Mouse (Mus musculus): ENCODE measurements around the gene Dnah10. TPM values are rescaled to one million over a fixed set of nuclear protein-coding genes. Genes with fewer than 3 reads are reported as not detected.

Gene Dnah10
- polyA plus RNA-seq, 2 experiments from 2014 or later, result not detected

DNA sequence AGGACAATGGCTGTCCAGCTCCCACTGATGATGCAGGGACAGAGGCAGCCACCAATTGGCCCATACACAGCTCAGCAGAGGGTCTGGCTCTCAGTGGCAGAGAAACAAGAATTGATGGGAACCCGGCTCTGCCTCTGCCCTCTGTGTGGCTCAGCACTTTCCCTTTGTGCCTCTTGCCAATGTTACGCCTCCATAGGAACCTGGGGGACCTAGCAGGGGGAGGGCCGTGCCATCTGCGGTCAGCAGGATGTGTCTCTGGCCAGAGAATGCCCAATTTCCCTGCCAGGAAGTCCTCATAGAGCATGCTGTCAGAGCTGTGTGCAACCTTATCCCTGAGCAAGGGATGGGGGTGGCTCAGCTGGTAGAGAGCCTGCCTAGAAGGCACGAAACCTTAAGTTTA lies 89.9 kb downstream of the Dnah10 start:
- ATAC-seq, result no peak

GRCm38 (mm10) chr5:124817050-124817449 lies 92.2 kb downstream of the Dnah10 start:
- no peak for ATAC-seq

DNA sequence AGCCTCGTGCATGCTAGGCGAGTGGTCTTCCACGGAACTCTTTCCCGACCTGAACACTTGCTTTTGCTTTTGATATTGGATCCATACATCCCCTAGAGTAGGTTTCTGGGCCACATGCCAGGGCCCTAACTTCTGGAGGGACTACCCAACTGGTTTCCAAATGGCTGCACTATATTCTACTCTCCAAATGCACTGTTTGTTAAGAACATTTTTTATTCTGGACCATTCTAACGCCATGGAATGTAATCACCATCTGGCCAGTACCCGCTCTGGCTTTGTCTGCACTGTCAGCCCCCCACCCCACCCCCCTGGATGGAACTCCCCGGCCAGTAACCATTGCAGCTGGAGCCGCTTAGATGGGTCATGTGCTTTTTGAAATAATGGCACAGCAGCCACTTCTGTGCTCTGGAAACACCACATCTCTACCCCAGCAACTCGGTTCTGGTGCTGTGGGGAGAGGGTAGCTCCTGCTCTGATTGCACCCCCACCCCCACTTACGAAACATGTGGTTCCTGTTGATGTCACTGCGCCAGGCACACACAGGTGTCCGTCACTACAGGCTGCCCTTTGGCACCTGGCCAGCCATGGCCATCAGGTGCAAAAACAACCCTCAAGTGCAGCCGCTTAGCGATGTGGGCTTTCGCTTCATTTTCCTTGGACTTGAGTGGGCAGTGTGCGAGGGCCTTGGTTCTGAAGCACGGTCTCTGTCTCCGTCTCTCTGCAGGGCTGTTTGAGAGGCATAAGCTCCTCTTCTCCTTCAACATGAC lies 97.4 kb downstream of the Dnah10 start:
- no peak for ATAC-seq

- ATAC-seq, result no peak
Observed at GRCm38 (mm10) chr5:124830331-124830730, 105.4 kb downstream of the Dnah10 start.

DNA sequence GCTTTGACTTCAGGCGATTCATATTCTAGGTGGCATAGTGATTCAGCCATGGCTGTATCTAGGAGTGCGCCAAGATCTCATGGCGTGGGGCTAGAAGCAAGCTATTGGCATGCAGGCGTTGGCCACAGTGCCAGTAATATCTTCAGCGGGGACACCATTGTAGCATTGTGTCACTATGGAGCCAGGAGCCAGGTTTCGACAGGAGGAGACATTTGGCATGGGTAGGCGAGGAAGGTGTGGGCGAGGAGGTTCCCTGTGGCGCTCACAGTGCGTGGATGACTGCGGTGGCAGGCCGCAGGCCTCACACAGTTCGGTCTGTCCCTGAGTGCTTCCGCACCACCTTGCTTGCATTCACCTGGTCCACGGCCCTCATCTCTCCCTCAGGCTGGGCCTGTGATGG lies 110.3 kb downstream of the Dnah10 start:
- no peak for ATAC-seq

DNA sequence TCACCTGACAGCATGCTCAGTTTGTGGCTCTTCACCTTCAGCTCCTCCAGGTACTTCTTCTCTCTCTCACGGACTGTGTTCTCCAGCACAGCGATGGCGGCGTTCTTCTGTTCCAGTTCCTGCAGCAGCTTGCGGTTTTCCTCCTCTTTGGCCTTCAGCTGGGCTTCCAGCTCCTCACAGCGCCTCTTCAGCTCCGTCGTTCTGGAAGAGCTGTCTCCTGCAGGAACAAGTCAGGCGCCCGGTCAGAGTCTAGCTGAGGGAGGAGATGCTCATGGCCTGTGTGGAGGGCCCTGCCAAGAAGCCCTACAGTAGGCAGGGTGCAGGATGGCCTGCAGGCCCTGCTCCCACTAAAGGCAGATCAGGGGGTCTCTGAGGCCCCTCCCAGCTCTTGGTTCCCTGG lies 111.2 kb downstream of the Dnah10 start:
- ATAC-seq, result no peak

DNA sequence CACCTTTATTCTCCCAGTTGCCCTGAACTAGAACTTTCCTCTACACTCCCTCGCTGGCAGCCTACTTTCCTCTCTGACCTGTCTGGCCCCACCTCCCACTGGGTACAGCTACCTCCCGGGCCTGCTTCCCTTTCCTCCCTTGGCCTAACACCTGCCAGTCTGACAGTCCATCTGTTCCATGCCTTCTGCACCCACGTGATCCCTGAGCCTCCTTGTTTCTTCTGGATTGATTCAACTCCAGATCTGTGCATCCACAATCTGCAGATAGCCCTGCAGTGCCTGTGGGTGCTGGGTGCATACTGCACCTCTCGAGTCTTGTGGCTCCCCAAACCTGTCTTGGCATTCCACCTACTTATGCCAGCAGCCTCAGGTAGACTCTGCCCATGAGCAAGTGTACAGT lies 111.7 kb downstream of the Dnah10 start:
- no peak for ATAC-seq

GRCm38 (mm10) chr5:124840202-124840601 lies 115.3 kb downstream of the Dnah10 start:
- no peak for ATAC-seq

DNA sequence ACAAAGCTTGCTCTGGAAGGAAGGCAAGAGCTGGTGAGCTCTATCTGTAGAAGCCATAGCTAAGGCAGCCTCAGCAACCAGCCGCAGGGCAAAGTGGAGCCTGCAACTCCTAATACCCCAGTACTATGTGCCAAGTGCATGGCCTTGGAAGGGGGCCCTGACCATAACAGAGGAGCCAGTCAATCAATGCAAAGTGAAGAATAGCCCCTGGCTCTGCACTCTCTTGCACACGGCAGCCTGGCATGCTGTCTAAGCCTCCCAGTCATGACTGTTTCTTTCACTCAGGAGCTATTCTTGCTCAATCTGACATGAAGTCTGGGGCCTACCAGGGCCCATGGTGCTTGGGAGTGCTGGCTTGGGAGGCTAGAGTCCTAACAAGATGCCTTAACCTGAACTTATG lies 115.8 kb downstream of the Dnah10 start:
- no peak for ATAC-seq

GRCm38 (mm10) chr5:124843386-124843785 lies 118.5 kb downstream of the Dnah10 start:
- no peak for ATAC-seq

DNA sequence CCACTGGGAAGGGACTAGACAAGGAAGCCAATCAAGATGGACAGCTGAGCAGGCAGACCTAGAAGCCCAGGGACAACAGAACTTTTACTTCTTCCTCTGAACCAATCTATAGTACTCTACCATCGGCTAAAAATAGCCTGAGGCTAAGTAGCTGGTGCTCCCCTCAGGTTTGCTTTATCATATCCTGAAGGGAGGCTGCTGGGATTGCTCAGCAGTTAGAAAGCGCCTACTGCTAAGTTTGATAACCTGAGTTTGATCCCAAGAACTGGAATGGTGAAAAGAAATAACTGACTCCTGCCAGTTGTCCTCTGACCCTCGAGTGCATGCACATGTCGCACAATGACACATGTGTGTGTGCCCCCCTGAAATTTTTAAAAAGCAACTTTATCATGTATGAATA lies 120.0 kb downstream of the Dnah10 start:
- no peak for ATAC-seq

DNA sequence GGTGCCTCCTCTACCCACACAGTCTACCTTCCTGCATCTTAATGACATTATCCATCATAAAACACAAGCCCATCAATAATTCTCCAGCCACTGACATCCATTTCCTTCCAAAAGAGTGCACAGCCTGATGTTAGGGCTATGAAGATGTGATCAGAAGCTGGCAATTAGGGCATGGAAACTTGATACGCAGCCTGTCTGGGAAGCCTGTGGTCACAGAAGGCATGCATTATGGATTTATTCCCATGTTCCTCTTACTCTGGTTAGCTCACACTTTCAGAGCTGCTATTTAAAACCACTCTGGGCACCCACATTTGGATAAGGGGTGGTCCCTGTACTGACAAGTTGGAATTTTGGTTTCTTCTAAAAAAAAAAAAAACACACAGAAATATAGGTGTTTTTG lies 122.1 kb downstream of the Dnah10 start:
- no peak for ATAC-seq

- ATAC-seq, result no peak
Observed at GRCm38 (mm10) chr5:124848994-124849393, 124.1 kb downstream of the Dnah10 start.

GRCm38 (mm10) chr5:124851572-124851971 lies 126.7 kb downstream of the Dnah10 start:
- ATAC-seq, result no peak

DNA sequence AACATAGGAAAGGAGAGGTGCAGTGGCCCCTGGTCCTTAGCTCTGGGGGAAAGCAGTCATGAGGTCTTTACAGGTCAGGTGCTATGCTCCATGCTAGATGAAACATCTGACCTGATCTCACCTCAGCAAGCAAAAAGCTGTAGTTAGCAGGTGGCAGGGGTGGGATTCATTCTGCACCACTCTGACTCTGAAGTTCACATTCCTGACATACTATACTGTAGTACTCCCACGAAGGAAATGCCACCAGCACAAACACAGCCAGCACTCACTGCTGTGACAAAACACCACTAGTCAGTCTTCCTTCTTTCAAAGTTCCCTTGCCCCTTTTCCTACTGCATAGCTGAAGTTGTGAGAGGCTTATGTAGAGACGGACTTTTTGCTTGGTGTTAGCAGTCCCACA lies 127.4 kb downstream of the Dnah10 start:
- no peak for ATAC-seq

DNA sequence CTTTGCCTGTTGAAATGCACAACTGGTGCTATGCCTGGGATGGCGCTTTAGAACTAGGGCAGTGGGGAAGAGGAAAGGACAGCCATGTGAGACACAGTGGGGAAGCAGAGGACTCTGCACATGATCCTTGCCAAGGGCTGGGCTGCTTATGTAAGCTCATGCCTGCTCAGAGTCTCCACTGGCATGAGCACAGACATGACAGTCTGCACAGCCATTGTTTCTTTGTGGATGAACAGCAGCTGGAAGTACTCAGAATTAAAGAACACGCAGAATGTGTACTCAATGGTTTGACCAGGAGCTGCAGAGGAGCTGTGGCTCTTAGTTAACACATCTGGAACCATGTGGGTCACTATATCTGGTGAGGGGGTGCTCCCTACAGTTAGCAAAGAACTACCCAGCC lies 128.2 kb downstream of the Dnah10 start:
- ATAC-seq, result no peak

DNA sequence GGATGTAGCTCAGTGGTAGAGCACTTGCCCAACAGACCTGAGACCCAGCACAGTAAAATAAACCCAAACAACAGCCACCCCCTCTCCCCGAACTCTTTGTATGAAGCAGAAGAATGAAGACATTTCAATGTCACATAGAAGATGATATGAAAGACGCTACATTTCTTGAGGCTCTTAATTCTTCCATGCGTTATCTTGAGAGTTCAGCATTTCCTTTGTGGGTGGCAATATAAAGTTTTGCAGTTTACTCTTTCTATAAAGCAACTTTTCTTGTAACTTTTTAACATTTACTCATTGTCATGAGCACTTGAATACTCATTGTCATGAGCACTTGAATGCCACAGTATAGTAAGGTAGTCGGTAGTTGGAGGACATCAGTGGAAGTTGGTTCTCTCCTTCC lies 129.3 kb downstream of the Dnah10 start:
- ATAC-seq, result no peak

DNA sequence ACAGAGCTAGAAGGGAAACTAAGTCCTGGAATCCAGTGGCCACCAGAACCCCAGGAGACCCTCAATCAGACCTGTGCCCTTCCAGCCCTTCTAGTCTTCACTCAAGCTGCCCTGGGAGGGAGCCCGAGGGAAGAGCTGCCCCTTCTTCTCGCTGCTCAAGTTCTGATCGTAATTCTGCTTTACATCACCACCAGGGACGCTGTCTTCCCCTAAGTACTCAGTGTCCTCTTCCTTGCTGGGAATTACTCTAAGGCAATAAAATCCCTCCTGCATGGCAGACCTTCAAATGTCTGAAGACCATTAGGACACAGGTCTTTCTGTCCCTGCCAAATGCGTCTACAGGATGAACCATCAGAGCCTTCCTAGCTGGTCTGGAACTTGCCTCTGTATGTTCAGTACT lies 135.1 kb downstream of the Dnah10 start:
- ATAC-seq, result no peak

GRCm38 (mm10) chr5:124861463-124861862 lies 136.6 kb downstream of the Dnah10 start:
- ATAC-seq, result peak; percentile 58

DNA sequence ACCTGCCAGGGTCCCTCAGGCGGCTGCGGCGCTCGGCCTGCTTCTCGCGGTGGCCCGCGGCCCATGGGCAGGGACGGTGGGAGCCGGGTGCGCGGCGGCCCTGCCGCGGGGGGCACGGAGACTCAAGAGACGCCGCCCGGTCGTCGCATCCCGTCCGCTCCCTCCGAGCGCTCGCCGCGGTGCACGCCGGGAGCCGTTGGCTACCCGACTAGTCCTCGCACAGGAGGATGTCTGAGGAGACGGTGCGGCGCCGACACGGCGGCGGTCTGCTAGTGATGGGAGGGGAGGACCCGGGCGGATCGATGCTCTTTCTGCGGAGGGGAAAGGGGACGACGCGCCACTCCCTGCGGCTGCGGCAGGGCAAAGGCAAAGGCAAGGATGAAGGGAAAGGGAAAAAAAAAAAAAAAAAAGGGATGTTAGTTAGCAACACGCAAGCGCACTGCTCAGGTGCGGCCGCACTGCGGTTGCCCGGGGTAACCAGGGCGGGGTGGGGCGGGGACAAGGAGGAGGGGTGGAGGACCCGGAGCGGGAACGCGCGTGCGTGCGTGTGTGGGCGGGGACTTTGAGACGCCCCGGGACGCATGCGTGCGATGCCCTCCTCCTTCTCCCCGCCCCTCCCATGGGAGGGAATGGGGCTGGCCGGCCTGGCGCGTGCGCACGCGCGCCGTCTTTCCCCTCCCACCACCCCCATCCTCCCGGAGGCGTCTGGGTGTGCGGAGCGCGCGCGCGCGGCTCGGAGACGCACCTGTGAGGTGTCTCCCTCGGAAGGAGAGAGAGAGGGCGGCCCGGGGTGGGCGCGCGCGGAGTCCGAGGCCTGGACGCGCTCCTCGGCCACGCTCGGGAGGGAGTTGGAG lies 137.4 kb downstream of the Dnah10 start, which contains the start of the genes Ccdc92 and Zfp664:
TSS of gene Ccdc92 (minus strand) at position 412 of the 854 bp plus-strand sequence.
TSS of gene Zfp664 (plus strand) at position 679 of the 854 bp plus-strand sequence.
- ATAC-seq, result peak; percentile 73

- ATAC-seq, result peak; percentile 6
Observed at GRCm38 (mm10) chr5:124862871-124863741, 138.2 kb downstream of the Dnah10 start.

GRCm38 (mm10) chr5:124868981-124869380 lies 144.1 kb downstream of the Dnah10 start:
- ATAC-seq, result no peak

DNA sequence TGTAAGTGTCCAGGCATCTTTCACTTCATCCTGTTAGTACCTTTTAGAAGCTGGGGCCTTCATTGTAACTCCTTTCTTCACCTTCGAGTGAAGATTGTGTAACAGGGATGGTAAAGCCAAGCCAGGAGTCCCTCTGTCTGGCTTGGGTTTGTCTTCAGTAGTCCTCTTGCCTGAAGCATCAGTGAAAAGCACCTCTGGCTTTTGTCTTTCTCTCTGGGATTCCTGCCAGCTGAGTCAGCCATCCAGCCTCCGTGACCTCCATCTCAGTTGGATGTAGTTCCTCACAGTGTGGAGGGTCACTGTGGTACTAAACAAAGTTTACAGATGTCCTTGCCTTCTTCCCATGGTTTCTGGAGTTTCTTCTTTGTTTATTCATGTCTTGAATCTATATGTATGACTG lies 147.1 kb downstream of the Dnah10 start:
- ATAC-seq, result no peak
